Mouse (Mus musculus): ENCODE measurements around the gene Aprt.

DNA sequence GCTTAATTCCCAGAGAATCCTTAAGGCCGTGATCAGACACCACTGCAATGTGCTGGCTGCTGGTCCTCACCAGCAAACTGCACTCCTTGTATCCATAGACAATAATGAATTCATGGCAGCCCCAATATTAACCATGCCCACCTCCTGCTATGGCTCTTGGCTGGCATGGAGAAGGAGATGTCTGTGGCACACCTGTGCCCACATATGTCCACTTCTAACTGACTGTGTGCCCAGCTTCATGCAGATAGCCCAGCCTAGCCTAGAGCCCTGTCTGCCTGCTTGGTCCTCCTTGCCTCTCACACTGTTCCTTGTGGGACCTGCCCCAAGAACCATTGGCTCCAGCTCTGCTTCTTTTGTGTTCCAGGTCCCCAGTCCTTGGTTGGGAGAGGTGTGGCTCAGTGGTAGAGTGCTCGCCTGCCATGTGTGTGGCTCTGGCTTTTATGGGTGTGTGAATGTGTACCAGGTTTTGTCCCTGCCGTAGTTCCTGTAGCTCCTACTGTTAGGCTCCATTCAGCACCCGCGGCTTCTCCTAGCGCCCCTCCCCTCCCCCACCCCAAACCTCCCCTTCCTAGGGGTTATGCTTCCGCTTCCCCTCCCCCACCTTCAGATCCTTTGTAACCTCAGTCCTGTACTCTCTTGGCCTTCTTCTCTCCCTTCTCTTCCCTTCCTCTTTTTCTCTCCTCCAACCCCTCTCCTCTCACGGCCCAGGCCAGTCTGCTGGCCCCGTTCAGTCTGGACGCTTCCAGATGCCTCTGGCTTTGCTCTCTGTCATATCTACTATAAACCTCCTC is 19.3 kb downstream of the Aprt start:
- TF ChIP-seq CTCF (IDR thresholded peaks at IDR 0.05; ENCODE audit: extremely low read depth, insufficient read depth, low read length) (no peak), POLR2A (IDR thresholded peaks at IDR 0.05; ENCODE audit: extremely low read depth, insufficient read depth, low read length) (no peak)
